Mouse (Mus musculus) intestine, postnatal 0 days (tissue): ENCODE measurements at regions not wholly inside any gene's neighbourhood (a gene's known extent, or its start where the extent isn't known, plus 50 kb on each side); places are given as distances from the start of the nearest gene placed in this dataset.

Experiments used
- ATAC-seq: fragments of 200-750 bp; cut with Nextera tagmentation; 2 replicates; pipeline ENCODE4 v1.8.0; 2017; ENCODE audit warnings: mild to moderate bottlenecking, moderate TSS enrichment, moderate library complexity
- H3K27ac ChIP-seq: fragments of 300-500 bp; sonication (generic); 2 replicates; pipeline ENCODE4 v1.5.1; 2014; ENCODE audit warnings: mild to moderate bottlenecking, low read depth, low read length, moderate library complexity
- H3K27me3 ChIP-seq: fragments of 300-500 bp; sonication (generic); replicated peaks from 2 replicates; pipeline ENCODE4 v1.6.1; 2014; ENCODE audit warnings: low read length, mixed read lengths; ENCODE audit not compliant: control insufficient read depth, insufficient read depth
- H3K36me3 ChIP-seq: fragments of 300-500 bp; sonication (generic); 2 replicates; pipeline ENCODE4 v1.6.1; 2014; ENCODE audit warnings: mild to moderate bottlenecking, moderate library complexity; ENCODE audit not compliant: control insufficient read depth, insufficient read depth
- H3K4me1 ChIP-seq: fragments of 300-500 bp; sonication (generic); replicated peaks from 2 replicates; pipeline ENCODE4 v1.6.1; 2014; ENCODE audit warnings: antibody characterized with exemption, low read length, mixed read lengths; ENCODE audit not compliant: control insufficient read depth, insufficient read depth
- H3K4me2 ChIP-seq: fragments of 300-500 bp; sonication (generic); replicated peaks from 2 replicates; pipeline ENCODE4 v1.6.1; 2014; ENCODE audit warnings: low read depth, mild to moderate bottlenecking, moderate library complexity
- H3K4me3 ChIP-seq: fragments of 300-500 bp; sonication (generic); 2 replicates; pipeline ENCODE4 v1.5.1; 2014; ENCODE audit warnings: low read depth, low read length
- H3K9ac ChIP-seq: fragments of 300-500 bp; sonication (generic); 2 replicates; pipeline ENCODE4 v1.6.1; 2014; ENCODE audit warnings: mild to moderate bottlenecking, low read depth, low read length
- H3K9me3 ChIP-seq: fragments of 300-500 bp; sonication (generic); 2 replicates; pipeline ENCODE4 v1.6.1; 2016; ENCODE audit warnings: mixed run types; ENCODE audit not compliant: control insufficient read depth
- CTCF ChIP-seq: sonication (generic); IDR thresholded peaks from 2 replicates; pipeline ENCODE4 v1.5.1; 2016; ENCODE audit warnings: low read depth, mild to moderate bottlenecking, control low read depth, antibody characterized with exemption, moderate library complexity
- WGBS: fragments of 180-500 bp; shearing (Covaris S2); extraction: QIAGEN DNeasy Blood & Tissue Kit; methylation state at CpG from one replicate; pipeline ENCODE4 v1.1.7; 2014; 5-methylcytosine and 5-hydroxymethylcytosine counted together

DNA sequence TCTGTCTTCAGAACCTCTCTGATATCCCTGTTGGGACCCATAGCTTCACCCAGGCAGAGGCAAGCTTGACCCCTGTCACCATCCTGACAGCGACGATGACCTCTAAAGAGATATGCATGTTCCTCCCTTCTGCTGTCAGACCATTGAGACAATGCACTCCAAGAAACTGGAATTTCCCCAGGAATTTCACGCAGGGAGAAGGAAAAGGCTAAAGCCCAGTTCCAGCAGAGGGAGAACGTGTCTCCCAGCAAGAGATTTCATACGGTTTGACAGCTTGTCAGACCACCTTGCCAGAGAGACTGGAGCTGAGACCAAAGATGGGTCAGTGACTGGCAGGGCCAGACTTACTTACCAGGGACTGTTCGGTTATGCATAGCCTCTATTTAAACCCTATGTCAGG lies 167.9 kb downstream of the Rplp1 start:
- H3K9ac ChIP-seq: no peak overlapping the region
- no peak overlapping the region for H3K27ac ChIP-seq
- 65% methylated on average over 6 of the region's 6 CpGs for WGBS
- H3K4me3 ChIP-seq: no peak overlapping the region
- H3K9me3 ChIP-seq: no peaks in the 10 kb centered on the region
- no peak for ATAC-seq
- H3K4me2 ChIP-seq: no peak overlapping the region
- H3K36me3 ChIP-seq: no peaks in the 10 kb centered on the region
- TF ChIP-seq CTCF: no peak
- H3K4me1 ChIP-seq: no peaks in the 10 kb centered on the region
- no peaks in the 10 kb centered on the region for H3K27me3 ChIP-seq

DNA sequence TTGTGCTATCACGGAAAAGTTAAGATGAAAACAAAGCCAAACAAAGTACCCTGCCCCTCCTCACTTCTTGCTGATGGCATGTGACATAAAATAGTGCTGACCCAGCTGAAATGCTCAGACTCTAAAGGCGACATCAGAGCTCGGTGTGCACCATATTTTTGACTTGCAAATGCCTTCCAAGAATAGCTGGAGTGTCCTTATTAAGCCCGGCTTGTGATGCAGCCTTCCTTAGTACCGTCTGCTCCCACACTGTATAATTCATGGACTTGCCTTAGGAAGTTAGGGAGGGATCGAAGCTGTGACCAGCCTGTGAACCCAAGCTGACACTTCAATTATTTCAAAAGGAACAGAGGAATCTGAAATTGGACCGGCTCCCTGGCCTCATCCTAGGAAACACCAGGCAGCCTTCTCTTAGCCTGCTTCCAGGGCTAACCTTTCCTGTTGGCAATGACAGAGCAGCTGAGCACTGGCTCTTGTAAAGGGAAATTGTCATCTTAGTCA lies 169.0 kb downstream of the Rplp1 start:
- TF ChIP-seq CTCF: no peak
- Histone ChIP-seq H3K4me2 (no peak overlapping the region), H3K36me3 (no peaks in the 10 kb centered on the region), H3K27me3 (no peaks in the 10 kb centered on the region), H3K27ac (no peak overlapping the region), H3K9ac (no peak overlapping the region), H3K9me3 (no peaks in the 10 kb centered on the region), H3K4me3 (no peak overlapping the region), H3K4me1 (no peaks in the 10 kb centered on the region)
- no peak for ATAC-seq
- 51% methylated on average over 7 of the region's 7 CpGs for WGBS

DNA sequence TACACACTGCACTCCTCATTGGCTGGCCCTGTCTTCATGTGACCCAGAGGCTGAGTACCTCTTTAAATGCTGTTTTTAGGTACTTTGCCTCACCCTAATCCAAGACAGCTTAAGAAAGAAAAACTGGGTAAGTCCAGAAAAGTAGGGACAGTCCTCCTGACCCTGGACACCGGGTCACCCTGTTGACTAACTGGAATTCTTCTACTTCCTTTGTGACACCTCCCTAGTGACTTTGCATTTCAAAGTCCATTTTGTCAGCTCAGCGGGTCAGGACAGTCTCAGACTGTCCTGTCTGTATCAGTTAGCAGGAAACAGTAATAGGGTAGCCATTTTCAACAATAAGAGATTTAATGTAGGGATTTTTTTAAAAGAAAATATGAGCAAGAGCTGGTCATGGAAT lies 180.8 kb downstream of the Rplp1 start:
- no peaks in the 10 kb centered on the region for H3K9me3 ChIP-seq
- H3K4me2 ChIP-seq: no peak overlapping the region
- ATAC-seq: peak; percentile 66
- H3K27me3 ChIP-seq: no peaks in the 10 kb centered on the region
- no peak overlapping the region for H3K27ac ChIP-seq
- H3K36me3 ChIP-seq: no peaks in the 10 kb centered on the region
- H3K4me3 ChIP-seq: no peak overlapping the region
- H3K4me1 ChIP-seq: no peaks in the 10 kb centered on the region
- no peak overlapping the region for H3K9ac ChIP-seq
- WGBS: 21% methylated on average over 2 of the region's 2 CpGs
- no peak for TF ChIP-seq CTCF

DNA sequence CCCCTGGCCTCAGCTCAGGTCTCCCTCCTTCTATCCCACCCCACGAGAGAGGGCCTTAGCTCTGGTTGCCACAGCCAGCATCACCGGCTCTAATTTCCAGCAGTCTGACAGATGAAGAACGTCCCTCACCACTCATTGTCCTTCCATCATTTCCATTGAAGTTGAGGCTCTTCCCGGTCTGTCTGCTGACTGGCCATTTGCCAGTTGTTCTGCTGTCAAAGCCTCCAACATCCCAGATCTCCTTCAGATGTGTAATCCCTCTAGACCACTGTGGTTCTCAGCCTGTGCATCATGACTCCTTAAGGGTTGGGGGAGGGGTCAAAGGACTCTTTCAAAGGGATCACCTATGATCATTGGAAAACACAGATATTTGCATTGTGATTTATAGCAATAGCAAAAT lies 181.6 kb downstream of the Rplp1 start:
- ATAC-seq: no peak
- H3K27me3 ChIP-seq: no peaks in the 10 kb centered on the region
- TF ChIP-seq CTCF: no peak
- WGBS: 66% methylated on average over 4 of the region's 4 CpGs
- no peaks in the 10 kb centered on the region for H3K36me3 ChIP-seq
- no peak overlapping the region for H3K9ac ChIP-seq
- no peaks in the 10 kb centered on the region for H3K4me1 ChIP-seq
- H3K9me3 ChIP-seq: no peaks in the 10 kb centered on the region
- H3K27ac ChIP-seq: no peak overlapping the region
- no peak overlapping the region for H3K4me2 ChIP-seq
- no peak overlapping the region for H3K4me3 ChIP-seq

DNA sequence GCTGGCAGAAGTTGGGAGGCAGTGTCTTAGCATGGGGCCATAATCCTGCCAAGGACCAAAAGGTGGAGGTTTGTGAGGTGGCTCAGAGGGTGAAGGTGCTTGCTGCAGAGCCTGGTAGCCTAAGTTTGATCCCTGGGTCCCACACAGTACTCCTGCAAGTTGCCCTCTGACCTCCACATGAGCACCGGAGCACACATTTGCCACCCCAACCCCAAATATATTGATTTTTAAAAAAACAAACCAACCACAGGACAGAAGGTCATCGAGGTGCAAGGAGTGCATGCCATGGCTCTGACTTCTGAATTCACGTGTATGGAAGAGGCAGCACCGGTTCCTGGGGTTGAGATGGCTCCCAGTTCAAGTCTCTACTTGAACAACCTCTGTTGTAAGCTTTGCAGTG lies 186.2 kb downstream of the Rplp1 start:
- Histone ChIP-seq H3K4me3 (no peak overlapping the region), H3K36me3 (no peaks in the 10 kb centered on the region), H3K4me2 (no peak overlapping the region), H3K4me1 (no peaks in the 10 kb centered on the region), H3K27ac (no peak overlapping the region), H3K27me3 (no peaks in the 10 kb centered on the region), H3K9ac (no peak overlapping the region), H3K9me3 (no peaks in the 10 kb centered on the region)
- no peak for TF ChIP-seq CTCF
- 50% methylated on average over 4 of the region's 4 CpGs for WGBS
- ATAC-seq: no peak

DNA sequence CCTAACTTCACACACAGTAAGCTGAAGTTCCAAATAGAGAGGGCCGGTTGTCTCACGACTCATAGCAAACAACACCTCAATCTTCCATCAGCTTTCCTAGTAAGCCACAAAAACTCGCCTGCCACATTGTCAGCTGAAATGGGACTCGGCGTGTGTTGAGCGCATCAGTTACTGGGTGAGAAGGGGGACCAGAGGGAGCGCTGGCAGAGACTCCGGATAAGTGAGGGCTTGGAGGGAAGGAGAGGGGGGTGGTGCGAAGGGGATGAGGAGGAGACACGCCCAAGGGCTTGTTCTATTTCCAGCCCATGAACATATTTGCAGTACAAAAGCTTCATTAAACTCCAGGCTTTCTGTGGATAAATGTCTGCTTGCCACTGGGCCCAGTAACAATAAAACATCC lies 186.7 kb downstream of the Rplp1 start:
- H3K9me3 ChIP-seq: no peaks in the 10 kb centered on the region
- no peaks in the 10 kb centered on the region for H3K36me3 ChIP-seq
- no peak overlapping the region for H3K9ac ChIP-seq
- no peak overlapping the region for H3K27ac ChIP-seq
- no peak for TF ChIP-seq CTCF
- no peak overlapping the region for H3K4me2 ChIP-seq
- H3K4me1 ChIP-seq: no peaks in the 10 kb centered on the region
- ATAC-seq: no peak
- no peaks in the 10 kb centered on the region for H3K27me3 ChIP-seq
- WGBS: 61% methylated on average over 10 of the region's 10 CpGs
- H3K4me3 ChIP-seq: no peak overlapping the region

DNA sequence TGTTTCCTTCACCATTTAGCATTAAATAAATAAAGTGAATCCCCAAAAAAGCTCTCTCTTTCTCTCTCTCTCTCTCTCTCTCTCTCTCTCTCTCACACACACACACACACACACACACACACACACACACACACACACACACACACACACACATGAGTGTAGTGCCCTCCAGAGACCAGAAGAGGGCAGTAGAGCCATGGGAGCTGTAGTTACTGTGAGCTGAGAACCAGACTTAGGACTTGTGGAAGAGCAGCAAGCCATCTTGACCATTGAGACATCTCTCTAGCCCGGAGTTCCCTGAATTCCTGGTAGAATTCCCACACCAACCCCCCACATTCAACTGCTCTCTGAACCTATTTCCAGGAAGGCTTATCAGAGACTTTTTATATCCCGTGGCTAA lies 190.3 kb downstream of the Rplp1 start:
- H3K4me3 ChIP-seq: no peak overlapping the region
- no peak for ATAC-seq
- H3K4me1 ChIP-seq: no peaks in the 10 kb centered on the region
- H3K36me3 ChIP-seq: no peaks in the 10 kb centered on the region
- H3K9ac ChIP-seq: no peak overlapping the region
- H3K9me3 ChIP-seq: no peaks in the 10 kb centered on the region
- H3K4me2 ChIP-seq: no peak overlapping the region
- H3K27ac ChIP-seq: no peak overlapping the region
- peak; percentile 64 for TF ChIP-seq CTCF
- 79% methylated on average over 2 of the region's 2 CpGs for WGBS
- no peaks in the 10 kb centered on the region for H3K27me3 ChIP-seq
